Mouse (Mus musculus): ENCODE measurements around the gene Nf2. TPM values are rescaled to one million over a fixed set of nuclear protein-coding genes. Genes with fewer than 3 reads are reported as not detected.

The Nf2 gene
- total and polyA plus RNA-seq, 3 experiments: 45.2 to 103 (median 50.7) TPM

GRCm38 (mm10) chr11:4789691-4790090 lies 59.6 kb downstream of the Nf2 start:
- dilution Hi-C loops (cut with MboI; ENCODE audit: extremely low pct_ligation_motif_present, extremely low pct_unique_long_range_greater_than_20kb, low sequenced_read_pairs) (no loop called here), in situ Hi-C loops (cut with MboI; ENCODE audit: low pct_ligation_motif_present, low pct_unique_long_range_greater_than_20kb, low sequenced_read_pairs) (no loop called here)
- Histone ChIP-seq H3K4me2 (ENCODE audit: insufficient read depth, low read depth, poor library complexity, severe bottlenecking) (no peak overlapping the region), H3K79me2 (replicated peaks; ENCODE audit: control insufficient read depth, extremely low read depth, insufficient read depth, poor library complexity, severe bottlenecking) (no peaks in the 10 kb centered on the region), H3K36me3 (replicated peaks in 1 of 2; ENCODE audit: control insufficient read depth in 1 of 2, insufficient read depth in 1 of 2, low read length in 1 of 2) (peaks cover 61 to 95% of the 10 kb centered on the region in 2 experiments), H3K4me3 (replicated peaks in 1 of 3; ENCODE audit: low read depth in 2 of 3, low read length in 2 of 3, poor library complexity in 1 of 3) (no peak overlapping the region), H3K27me3 (replicated peaks) (no peaks in the 10 kb centered on the region), H3K27ac (ENCODE audit: insufficient read depth, low read depth) (no peak overlapping the region), H3K9me3 (replicated peaks; ENCODE audit: low read length) (no peaks in the 10 kb centered on the region), H3K9ac (ENCODE audit: insufficient read depth, low read depth) (no peak overlapping the region), H3K4me1 (ENCODE audit: control insufficient read depth in 1 of 2, insufficient read depth in 2 of 2) (no peaks in the 10 kb centered on the region)
- no peak for TF ChIP-seq CHD2 (IDR thresholded peaks at IDR 0.05; ENCODE audit: low read length)
- TF ChIP-seq MYC (IDR thresholded peaks at IDR 0.05; ENCODE audit: low read depth, low read length): no peak
- no peak for TF ChIP-seq USF2 (conservative IDR thresholded peaks at IDR 0.05; ENCODE audit: low read depth, low read length)
- TF ChIP-seq POLR2A (IDR thresholded peaks at IDR 0.05; ENCODE audit: low read depth, low read length): no peak
- TF ChIP-seq ZKSCAN1 (IDR thresholded peaks at IDR 0.05; ENCODE audit: borderline replicate concordance, low read depth, low read length): no peak
- TF ChIP-seq E2F4 (IDR thresholded peaks at IDR 0.05; ENCODE audit: insufficient replicate concordance, low read depth, low read length): no peak
- no peak for TF ChIP-seq JUN (IDR thresholded peaks at IDR 0.05; ENCODE audit: insufficient read depth, low read depth, low read length)
- no peak for TF ChIP-seq ETS1 (conservative IDR thresholded peaks at IDR 0.05; ENCODE audit: low read depth, low read length)
- no peak for TF ChIP-seq NRF1 (IDR thresholded peaks at IDR 0.05; ENCODE audit: low read depth, low read length)
- TF ChIP-seq UBTF (IDR thresholded peaks at IDR 0.05; ENCODE audit: low read depth, low read length): no peak
- TF ChIP-seq BHLHE40 (IDR thresholded peaks at IDR 0.05; ENCODE audit: low read depth, low read length): no peak
- no peak for TF ChIP-seq KAT2A (IDR thresholded peaks at IDR 0.05; ENCODE audit: insufficient replicate concordance, low read length)
- DNase-seq (ENCODE audit: extremely low read depth): no peak

GRCm38 (mm10) chr11:4784629-4785142 lies 64.7 kb downstream of the Nf2 start:
- Histone ChIP-seq H3K9ac (ENCODE audit: insufficient read depth, low read depth) (no peak overlapping the region), H3K4me2 (ENCODE audit: insufficient read depth, low read depth, poor library complexity, severe bottlenecking) (no peak overlapping the region), H3K27ac (ENCODE audit: insufficient read depth, low read depth) (no peak overlapping the region), H3K9me3 (replicated peaks; ENCODE audit: low read length) (no peaks in the 10 kb centered on the region), H3K27me3 (replicated peaks) (no peaks in the 10 kb centered on the region), H3K4me3 (replicated peaks in 1 of 3; ENCODE audit: low read depth in 2 of 3, low read length in 2 of 3, poor library complexity in 1 of 3) (no peak overlapping the region), H3K4me1 (ENCODE audit: control insufficient read depth in 1 of 2, insufficient read depth in 2 of 2) (0 out of 4 replicates have a peak, but pooled peaks cover 0 to 3% of the 10 kb centered on the region in 2 experiments), H3K79me2 (replicated peaks; ENCODE audit: control insufficient read depth, extremely low read depth, insufficient read depth, poor library complexity, severe bottlenecking) (no peaks in the 10 kb centered on the region), H3K36me3 (replicated peaks in 1 of 2; ENCODE audit: control insufficient read depth in 1 of 2, insufficient read depth in 1 of 2, low read length in 1 of 2) (peaks cover 66 to 98% of the 10 kb centered on the region in 2 experiments)
- TF ChIP-seq CHD1 (IDR thresholded peaks at IDR 0.05; ENCODE audit: low read depth, low read length): no peak
- no peak for TF ChIP-seq ZNF384 (IDR thresholded peaks at IDR 0.05; ENCODE audit: low read depth, low read length)
- no peak for TF ChIP-seq USF1 (IDR thresholded peaks at IDR 0.05; ENCODE audit: low read depth, low read length)
- no peak for TF ChIP-seq NRF1 (IDR thresholded peaks at IDR 0.05; ENCODE audit: low read depth, low read length)
- TF ChIP-seq E2F4 (IDR thresholded peaks at IDR 0.05; ENCODE audit: insufficient replicate concordance, low read depth, low read length): no peak
- no peak for TF ChIP-seq NELFE (IDR thresholded peaks at IDR 0.05; ENCODE audit: low read depth, low read length)
- no peak for TF ChIP-seq ZMIZ1 (IDR thresholded peaks at IDR 0.05; ENCODE audit: low read depth, low read length)
- TF ChIP-seq MEF2A (IDR thresholded peaks at IDR 0.05; ENCODE audit: borderline replicate concordance, low read depth, low read length): no peak
- no peak for TF ChIP-seq CTCF (conservative IDR thresholded peaks at IDR 0.05 in 1 of 2, IDR thresholded peaks at IDR 0.05 in 1 of 2; ENCODE audit: low read depth in 2 of 2, low read length in 2 of 2)
- no peak for TF ChIP-seq MAZ (IDR thresholded peaks at IDR 0.05; ENCODE audit: low read depth, low read length)
- TF ChIP-seq MAFK (IDR thresholded peaks at IDR 0.05; ENCODE audit: insufficient replicate concordance, low read length): no peak
- no peak for TF ChIP-seq RAD21 (IDR thresholded peaks at IDR 0.05; ENCODE audit: low read depth, low read length)
- DNase-seq (ENCODE audit: extremely low read depth): no peak
- dilution Hi-C loops (cut with MboI; ENCODE audit: extremely low pct_ligation_motif_present, extremely low pct_unique_long_range_greater_than_20kb, low sequenced_read_pairs): no loop called here
- in situ Hi-C loops (cut with MboI; ENCODE audit: low pct_ligation_motif_present, low pct_unique_long_range_greater_than_20kb, low sequenced_read_pairs): no loop called here

All from CH12.LX (cell line).